Mouse (Mus musculus) heart, adult 18-20 months (tissue): ENCODE results near the gene Osbpl3. TPM values are rescaled to one million over a fixed set of nuclear protein-coding genes. Genes with fewer than 3 reads are reported as not detected.
A peak's percentile ranks its signal among the peaks of the same experiment; 100 is the strongest.

Experiments
- DNase-seq, 2 experiments: peaks; one replicate each; pipeline ENCODE4 v3.0.0; 2021 to 2022; ENCODE audit warnings: mixed read lengths in 1 of 2
- total RNA-seq, 2 experiments: library from RNA; stranded (reverse); gene quantifications; 2 replicates each; pipeline ENCODE4 v1.2.3; 2021

Gene Osbpl3
- total RNA-seq, 2 experiments from 2014 or later: 23.9 to 25.5 TPM

DNA sequence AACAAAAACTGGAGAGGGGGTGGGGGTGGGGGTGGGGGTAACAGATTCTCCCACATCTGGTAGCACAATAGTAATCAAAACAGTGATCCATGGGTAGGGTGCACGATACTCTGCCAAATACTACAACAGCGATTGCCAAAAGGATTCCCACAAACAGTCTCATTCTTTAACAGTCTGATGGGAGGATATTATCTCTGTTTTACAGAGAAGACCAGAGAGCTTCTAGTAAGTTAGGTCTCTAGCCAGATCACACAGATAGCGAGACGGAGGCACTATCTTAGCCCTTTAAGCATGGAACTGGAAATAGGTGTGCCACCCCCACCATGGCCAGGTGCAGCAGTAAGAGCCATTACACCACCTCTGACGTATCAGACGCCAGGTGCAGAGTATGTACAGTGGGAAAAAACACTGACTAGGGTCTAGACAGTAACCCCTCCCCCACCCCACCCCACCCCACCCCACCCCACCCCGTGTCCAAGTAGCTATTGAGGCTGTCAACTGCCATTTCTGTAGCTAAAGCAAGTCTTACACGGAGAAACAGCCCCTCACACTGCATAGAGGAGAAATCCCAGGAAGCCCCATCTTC is 84.4 kb downstream of the Osbpl3 start:
- DNase-seq: no peak

DNA sequence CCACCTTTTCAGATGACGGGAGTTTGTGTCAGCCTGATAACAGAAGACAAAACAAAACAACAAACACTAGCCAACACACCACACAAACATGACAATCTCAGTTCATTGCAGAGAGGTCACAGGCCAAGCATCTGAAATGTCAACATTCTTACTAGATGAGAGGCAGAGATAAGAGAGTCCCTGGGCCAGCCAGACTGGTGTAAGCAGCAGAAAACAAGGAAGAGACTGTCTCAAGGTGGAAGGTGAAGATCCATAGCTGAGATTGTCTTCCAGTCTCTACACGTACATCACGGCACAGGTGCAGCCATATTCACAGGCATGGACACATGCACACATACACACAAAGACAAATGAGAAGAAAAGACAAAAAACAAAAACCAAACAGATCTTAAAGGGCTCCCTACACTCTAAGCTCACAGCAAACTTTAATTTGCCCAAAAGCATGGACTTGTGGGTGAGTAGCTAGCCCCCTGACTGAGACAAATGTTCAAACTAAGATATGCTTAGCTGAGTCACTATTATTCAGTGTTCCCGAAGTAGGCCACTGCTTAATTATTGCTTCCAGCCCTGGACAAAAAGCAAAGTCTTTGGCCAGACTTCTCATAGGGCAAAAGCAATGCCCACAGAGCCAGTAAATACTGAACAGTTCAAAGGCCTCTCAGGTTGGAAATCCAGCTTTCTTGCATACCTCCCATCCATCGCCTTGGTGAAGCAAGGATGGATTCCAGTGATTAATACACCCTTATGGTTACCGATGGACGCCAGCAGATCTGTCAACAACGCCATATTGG is 87.3 kb downstream of the Osbpl3 start:
- no peak for DNase-seq

- no peak for DNase-seq
Observed at GRCm38 (mm10) chr6:50367836-50368235, 88.2 kb downstream of the Osbpl3 start.

DNA sequence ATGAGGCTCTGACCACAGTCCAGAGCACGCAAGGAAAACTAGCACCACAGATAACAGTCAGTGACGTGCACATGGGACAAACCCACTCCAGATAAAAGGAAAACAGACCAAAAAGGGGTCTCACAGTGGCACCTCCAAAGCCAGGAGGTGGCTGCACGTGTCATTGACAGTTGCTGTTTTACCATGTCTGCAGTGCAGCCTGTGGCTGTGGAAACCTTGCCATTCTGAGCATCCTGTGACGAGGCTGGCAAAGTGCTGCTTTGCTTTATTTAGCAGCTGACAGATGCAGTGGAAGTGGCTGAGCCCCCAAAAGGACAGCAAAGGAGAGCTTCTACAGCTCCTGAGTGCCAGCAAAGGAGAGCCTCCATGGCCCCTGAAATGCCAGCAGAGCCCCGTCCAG is 89.3 kb downstream of the Osbpl3 start:
- DNase-seq: peak; percentile 68

- DNase-seq: no peak
Observed at GRCm38 (mm10) chr6:50366319-50366718, 89.7 kb downstream of the Osbpl3 start.

DNA sequence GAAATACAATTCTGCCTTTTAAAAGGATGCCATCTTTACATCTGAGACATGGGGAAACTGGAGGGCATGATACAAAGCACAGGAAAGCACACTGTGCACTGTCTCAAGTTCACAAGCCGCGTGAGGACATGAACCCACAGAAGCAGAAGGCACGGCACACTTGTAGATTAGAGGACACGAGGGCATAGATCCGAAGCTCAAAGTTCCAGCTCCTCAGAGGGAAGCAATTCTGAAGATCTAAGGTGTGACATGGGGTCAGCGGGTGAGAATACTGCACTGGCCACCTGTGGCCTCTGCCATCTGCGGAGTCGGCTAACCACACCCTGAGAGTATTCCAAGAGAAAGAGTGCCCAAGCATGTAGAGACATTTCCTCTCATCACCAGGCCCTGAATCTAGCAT is 91.6 kb downstream of the Osbpl3 start:
- DNase-seq: no peak

- DNase-seq: no peak
Observed at GRCm38 (mm10) chr6:50363385-50363784, 92.6 kb downstream of the Osbpl3 start.

GRCm38 (mm10) chr6:50362704-50363261 is 93.2 kb downstream of the Osbpl3 start:
- DNase-seq: no peak

- DNase-seq: no peak
Observed at GRCm38 (mm10) chr6:50362196-50362595, 93.8 kb downstream of the Osbpl3 start.

DNA sequence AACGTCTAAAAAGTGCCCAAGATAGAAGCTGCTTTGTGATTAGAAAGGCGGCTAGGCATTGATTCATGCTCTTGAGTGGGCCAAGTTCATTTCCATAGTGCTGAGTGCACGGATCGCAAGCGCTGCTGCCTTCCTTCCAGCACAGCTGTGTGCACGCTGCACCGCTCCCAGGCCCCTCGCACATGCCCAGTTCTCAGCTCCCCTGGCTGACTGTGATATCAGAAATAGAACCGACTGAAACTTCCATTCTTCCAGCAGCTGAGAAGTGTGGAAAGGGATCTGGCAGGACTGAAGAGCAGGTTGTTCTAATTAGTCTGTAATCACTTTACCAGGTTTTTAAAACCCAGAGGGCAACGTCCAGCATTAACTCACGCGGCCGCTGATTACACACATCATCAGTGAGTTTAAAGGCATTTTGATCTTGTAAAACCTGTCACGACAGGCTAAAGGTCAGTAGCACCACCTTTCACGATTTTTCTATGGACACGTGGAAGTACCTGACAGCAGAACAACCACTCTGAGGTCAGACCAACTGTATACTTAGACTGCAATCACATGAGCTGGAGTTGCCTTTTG is 97.8 kb downstream of the Osbpl3 start:
- DNase-seq: peak; percentile 85 to 86

DNA sequence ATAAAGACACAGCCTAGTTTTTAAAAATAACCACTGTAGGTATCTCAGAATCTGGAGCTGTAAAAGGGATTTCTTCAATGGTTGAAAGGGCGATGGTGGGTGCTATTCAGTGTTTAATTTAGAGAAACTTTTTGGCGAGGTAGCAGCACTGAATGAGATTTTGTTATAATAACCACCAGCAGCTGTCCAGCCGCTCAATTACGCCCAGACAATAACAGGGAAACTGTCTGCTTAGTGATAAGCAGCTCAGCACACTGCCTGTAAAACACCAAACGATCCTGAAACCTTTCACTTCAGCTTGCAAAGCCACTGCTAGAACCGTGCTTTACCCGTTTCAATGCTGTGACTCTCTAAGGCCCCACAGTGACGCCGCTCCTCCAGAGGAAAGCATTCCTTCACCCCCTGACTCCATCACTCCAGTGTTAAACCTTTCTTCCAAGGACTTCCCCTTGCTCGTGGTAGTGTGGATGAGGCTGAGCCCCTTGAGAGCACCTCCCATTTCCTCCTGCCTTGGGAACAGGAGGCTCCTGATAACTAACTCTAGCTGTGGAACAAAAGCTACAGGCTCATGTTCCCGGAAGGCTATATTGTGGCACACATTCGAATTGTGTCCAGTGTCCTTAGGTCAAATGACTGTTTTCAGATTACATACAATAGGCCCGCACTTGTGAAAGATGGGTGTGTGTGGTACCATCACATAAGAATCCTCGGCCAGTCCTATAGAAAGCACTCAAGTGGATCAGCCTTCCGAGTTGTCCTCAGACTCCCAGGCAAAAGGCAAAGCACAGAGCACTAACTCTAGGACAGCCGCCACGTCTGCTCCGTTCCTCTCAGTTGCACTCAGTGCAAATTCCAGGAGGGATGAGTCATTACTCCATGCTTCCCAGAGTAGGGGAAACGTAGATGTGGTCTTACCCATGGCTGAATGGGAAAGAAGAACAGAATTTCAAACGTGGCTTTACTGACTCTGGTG is 101.0 kb downstream of the Osbpl3 start:
- DNase-seq: peak; percentile 66 to 67

DNA sequence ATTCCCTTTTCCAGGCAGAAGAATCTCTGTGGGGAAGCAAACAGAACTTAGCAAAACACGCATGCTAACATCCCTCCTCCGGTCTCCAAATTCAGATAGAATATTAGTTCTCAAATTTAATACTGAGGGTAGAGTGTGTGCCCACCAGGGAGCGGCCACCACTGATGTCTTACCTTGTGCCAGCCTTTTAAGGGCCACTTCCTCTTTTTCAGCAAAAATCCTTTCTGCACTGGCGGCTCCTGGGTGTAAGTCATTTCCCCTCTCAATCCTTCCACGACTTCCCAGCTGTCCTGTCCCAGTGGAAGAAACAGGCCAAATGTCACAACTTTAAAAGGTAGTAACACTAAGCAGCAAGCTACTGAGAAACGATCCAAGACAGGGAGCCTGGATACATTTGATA is 103.2 kb downstream of the Osbpl3 start:
- no peak for DNase-seq

- no peak for DNase-seq
Observed at GRCm38 (mm10) chr6:50350911-50351310, 105.1 kb downstream of the Osbpl3 start.

DNA sequence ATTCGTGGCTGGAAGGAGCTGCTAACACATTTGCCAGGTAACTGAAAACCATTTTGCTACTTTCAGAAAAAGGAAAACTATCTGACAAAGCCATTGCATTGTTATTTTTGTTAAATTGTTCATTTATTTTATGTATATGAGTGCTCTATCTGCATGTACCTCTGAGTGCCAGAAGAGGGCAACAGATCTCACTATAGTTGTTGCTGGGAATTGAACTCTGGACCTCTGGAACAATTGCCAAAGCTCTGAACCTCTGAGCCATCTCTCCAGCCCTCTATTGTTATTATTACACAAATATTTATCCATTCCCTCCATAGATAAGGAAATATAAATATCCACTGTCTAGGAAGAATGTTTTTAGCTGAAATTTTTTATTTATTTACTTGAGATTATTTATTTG is 107.4 kb downstream of the Osbpl3 start:
- DNase-seq: no peak

DNA sequence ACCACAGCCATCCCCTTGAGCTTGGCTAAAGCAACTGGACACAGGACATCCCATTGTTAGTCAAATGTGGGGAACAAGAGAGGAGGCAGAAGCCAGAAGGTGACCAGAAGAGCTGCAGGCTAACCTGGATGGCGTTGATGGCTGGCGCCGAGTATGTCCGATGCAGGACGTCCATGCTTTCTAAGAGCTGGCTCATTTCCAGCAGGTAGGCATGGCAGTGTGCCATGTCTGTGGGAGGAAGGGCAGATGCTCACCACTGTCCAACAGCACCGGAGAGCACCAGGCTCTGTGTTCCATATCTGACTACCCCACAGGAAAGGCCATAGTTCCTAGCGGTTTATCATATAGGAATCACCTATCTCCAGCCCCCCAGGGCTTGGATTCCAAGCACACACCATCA is 109.8 kb downstream of the Osbpl3 start:
- no peak for DNase-seq

DNA sequence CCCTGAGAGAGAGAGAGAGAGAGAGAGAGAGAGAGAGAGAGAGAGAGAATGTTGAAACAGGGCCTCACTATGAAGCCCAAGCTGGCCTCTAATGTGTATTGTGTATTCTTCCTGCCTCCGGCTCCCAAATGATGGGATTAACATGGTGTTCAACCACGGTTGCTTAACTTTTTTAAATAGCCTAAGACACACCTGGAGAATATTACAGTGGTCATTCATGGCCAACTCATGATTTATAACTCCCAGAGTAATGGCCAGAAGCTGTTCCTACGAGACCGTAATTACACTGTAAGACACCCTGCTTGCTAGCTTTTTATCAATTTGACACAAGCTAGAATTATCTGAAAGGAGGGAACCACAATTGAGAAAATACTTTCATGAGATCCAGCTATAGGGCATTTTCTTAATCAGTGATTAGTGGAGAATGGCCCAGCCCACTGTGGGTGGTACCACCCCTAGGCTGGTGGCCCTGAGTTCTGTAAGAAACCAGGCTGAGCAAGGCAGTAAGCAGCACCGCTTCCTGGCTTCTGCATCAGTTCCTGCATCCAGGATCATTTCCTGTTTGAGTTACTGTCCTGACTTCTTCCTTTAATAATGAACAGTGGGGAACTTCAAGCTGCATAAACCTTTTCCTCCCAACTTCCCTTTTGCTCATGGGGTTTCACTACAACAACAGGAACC is 115.6 kb downstream of the Osbpl3 start:
- DNase-seq: no peak

- DNase-seq: no peak
Observed at GRCm38 (mm10) chr6:50337431-50337830, 118.6 kb downstream of the Osbpl3 start.

DNA sequence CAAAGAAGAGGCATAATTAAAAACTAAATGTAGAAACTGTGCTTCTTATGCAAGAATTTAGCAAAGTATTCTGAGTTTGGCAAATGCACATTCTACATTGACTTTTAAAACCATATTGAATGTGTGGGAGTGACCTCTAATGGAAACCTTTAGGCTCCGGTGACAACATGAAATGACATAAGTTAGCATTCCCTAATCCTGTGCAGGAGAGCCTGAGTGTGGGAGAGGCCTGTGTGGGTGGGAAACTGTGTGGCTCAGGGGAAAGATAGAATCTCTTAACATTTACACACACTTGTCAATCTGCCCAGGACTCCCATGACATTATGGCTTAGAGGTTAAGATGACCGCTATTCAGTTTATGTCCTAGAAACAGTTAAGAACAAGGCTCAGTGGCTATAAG is 119.6 kb downstream of the Osbpl3 start:
- no peak for DNase-seq

DNA sequence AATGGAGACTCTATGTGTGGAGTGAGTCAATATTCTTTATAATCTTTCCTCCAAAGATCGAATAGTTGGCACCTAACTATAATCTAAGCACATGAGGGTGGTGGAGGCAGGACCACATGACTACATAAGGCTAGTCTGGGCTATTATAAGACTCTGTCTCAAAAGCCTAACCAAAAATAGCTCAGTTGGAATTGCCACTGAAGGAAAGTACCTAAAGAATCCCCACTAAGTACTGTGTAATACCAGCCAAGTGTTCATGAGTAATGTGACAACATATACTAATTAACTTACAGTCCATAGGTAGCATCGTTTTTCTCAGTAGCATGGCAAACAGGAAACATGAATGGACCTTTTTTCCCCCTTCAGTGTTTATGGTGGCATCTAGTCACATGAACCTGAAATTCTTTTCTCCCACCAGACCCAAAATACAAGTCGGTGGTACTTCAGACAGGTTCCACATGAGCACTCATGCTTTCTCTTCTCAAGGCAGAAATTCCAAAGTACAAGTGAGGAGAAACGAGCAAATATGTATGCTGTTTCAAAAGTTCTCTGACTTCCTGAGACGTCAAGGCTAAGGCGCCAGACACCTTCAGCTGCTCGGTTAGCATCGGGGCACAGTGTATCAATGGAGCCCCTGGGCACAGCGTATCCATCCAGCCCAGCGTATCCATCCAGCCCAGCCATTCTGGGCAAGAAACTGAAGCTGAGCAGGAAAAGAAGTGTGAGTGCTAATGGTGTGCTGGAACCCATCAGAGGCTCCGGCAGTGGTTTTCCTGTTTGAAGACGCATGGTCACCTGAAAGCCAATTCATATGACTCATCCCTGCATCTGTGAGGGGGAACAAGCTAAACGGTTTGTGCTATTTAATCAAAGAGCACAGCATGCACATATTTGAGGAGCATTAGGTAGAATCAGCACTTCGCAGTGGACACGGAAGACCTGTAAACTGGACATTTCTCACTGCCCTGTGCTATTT is 120.9 kb downstream of the Osbpl3 start:
- no peak for DNase-seq

DNA sequence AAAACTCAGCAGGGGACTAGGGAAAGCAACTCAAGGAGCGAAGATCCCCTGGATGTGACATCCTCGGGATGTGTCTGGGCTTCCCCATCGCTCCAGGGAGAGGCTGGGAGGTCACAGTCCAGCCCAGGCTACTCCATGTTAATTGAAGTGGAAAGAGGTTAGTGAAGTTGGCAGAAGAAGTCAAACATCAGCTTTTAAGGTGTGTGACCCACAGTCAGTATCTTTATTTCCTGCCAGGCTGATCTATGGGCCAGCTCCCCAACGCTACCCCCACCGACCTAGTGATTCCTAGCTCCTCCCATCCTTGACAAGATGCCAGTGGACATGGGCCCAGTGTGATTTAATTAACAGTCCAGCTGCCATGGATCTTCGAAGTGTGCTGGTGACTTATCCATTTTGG is 122.7 kb downstream of the Osbpl3 start:
- DNase-seq: no peak
